Mouse (Mus musculus): ENCODE results near the gene Gcn1l1. TPM values are rescaled to one million over a fixed set of nuclear protein-coding genes. Genes with fewer than 3 reads are reported as not detected.

Gcn1l1 gene
- 24.8 and 28.2 TPM in 2 replicates for polyA plus RNA-seq (2015; fragmentation: Nextera tagmentation; extraction: Ambion mirVana)

DNA sequence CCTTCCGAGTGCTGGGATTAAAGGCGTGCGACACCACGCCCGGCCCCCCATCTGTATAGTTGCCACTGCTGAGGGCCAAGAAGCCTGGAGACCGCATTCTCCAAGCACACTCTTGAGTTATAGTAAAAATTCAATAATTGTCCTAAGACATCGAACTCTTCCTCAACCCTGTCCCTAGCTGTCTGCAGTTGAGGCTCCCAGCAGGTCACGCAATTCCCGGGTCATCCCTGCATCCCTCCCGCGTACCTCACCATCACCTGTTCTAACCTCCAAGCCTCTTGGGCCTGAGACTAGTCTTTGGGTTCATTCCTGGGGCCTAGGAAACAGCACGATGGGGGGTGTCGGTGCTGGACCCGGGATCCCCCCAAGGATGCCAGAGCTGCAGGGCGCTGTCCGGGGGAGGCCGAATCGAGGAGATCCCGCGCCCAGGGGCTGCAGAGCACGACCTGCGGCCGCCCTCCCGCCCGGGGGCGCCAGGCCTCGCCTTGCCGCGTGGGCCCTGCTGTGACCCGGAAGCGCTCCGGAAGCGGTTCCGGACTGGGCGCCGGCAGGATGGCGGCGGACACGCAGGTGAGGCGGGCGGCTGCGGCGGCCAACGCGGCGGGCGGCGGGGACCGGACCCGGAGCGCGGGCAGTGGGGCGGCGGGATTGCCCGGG lies at the start of gene Gcn1l1:
Gene Gcn1l1 (plus strand): TSS at position 518 of the 657 bp plus-strand sequence.

DNA sequence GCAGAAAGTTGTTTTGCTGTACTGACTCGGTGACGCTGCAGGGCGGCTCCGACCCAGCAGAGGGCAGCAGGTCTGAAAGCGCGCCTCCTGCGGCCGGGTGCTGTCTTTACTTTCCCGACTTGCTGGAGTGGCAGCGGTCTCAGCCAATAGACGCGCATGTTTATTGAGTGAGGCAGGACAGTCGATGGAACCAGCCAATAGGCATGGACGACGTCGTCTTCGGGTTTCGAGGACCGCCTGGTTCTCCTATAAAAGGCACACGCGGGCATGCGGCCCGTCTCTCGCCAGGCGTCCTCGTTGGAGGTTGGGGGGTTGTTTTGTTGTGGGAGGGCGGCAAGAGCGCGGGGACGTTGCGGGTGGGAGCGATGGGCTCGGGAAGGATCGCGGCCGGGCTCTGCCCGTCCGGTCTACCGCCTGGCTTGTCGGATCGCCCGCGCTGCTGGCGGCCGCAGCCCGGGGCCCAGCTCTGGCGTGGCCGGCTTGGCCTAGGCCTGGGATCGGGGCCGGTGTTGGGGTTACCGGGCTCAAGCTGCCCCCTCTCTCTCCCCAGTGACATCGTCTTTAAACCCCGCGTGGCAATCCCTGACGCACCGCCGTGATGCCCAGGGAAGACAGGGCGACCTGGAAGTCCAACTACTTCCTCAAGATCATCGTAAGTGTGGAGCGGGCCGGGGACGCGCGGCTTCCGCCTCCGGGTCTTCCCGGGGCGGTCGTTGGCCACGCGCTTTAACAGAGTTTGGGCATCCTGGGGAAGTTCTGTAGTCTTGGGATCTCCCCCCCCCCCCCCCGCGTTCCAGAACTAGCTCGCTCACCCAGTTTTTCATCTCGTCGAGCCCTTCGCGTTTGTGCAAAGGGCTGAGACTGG lies 5.6 kb upstream of the Gcn1l1 start, which contains the start of gene Rplp0:
Gene Rplp0 (plus strand): TSS at position 231 of the 865 bp plus-strand sequence.

DNA sequence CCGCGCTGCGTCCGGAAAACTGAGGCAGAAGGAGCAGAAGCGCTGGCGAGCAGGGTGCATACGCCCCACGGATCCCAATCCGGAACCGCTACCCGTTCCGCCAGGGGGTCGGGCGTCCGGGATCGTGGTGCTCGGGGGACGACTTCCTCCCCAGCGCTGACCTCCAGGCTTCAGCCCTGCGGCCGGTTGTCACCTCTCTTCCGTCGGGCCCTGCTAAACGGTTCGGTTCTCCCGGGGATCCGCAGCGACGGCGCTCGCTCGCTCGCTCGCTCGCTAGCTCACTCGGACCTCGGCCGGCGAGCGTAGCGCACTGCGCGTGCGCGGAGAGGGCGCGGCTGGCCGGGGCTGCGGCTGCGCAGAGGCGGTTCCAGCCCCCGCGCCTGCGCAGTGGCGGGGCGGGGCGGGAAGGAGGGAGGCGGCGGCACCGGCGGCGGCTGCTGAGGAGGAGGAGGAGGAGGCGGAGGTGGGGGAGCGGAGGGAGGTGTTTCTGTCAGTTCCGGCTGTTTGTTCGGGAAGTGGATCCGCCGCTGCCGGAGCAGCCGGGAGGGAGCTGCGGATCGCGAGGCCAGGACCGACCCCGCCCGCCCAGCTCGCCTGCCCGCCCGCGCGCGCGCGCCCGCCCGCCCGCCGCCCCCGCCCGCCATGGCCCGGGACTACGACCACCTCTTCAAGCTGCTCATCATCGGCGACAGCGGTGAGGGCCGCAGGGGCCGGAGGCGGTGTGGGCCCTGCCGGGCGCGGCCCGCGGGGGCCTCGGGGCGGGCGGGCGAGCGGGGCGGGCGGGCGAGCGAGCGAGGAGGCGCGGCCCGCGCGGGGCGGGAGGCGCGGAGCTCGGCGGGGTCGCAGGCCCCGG lies 66.7 kb downstream of the Gcn1l1 start, which contains the start of gene Rab35:
Gene Rab35 (plus strand): TSS at position 404 of the 853 bp plus-strand sequence.

Small RNA genes lying within 50 kb of the gene (microRNA-seq; reads per million reads assigned to microRNA genes)
- not detected for gene Mir7029
- not detected for gene Mir7030

Other genes with a start within 250 kb of the Gcn1l1 start
- gene Srsf9, start 238.1 kb upstream of the Gcn1l1 start, polyA plus RNA-seq (2015; fragmentation: Nextera tagmentation; extraction: Ambion mirVana) = 124 and 132 TPM in 2 replicates
- 29.0 and 32.5 TPM in 2 replicates for gene Gatc, start 224.1 kb upstream of the Gcn1l1 start, polyA plus RNA-seq (2015; fragmentation: Nextera tagmentation; extraction: Ambion mirVana)
- gene Triap1, start 224.0 kb upstream of the Gcn1l1 start, polyA plus RNA-seq (2015; fragmentation: Nextera tagmentation; extraction: Ambion mirVana) = 51.3 and 55.8 TPM in 2 replicates
- 1,815 and 1,833 TPM in 2 replicates for gene Cox6a1, start 216.3 kb upstream of the Gcn1l1 start, polyA plus RNA-seq (2015; fragmentation: Nextera tagmentation; extraction: Ambion mirVana)
- gene Msi1, start 135.7 kb upstream of the Gcn1l1 start, polyA plus RNA-seq (2015; fragmentation: Nextera tagmentation; extraction: Ambion mirVana) = 30.3 and 31.9 TPM in 2 replicates
- gene Pla2g1b, start 99.0 kb upstream of the Gcn1l1 start, polyA plus RNA-seq (2015; fragmentation: Nextera tagmentation; extraction: Ambion mirVana) = not detected in 2 replicates
- gene Sirt4, start 80.5 kb upstream of the Gcn1l1 start, polyA plus RNA-seq (2015; fragmentation: Nextera tagmentation; extraction: Ambion mirVana) = 18.8 and 18.9 TPM in 2 replicates
- gene Pxn, start 58.6 kb upstream of the Gcn1l1 start, polyA plus RNA-seq (2015; fragmentation: Nextera tagmentation; extraction: Ambion mirVana) = 14.9 and 16.4 TPM in 2 replicates
- 784 and 808 TPM in 2 replicates for gene Rplp0, start 5.8 kb upstream of the Gcn1l1 start, polyA plus RNA-seq (2015; fragmentation: Nextera tagmentation; extraction: Ambion mirVana)
- gene Rab35, start 66.7 kb downstream of the Gcn1l1 start, polyA plus RNA-seq (2015; fragmentation: Nextera tagmentation; extraction: Ambion mirVana) = 27.4 and 27.6 TPM in 2 replicates
- 39.7 and 47.6 TPM in 2 replicates for gene Bicdl1, start 166.4 kb downstream of the Gcn1l1 start, polyA plus RNA-seq (2015; fragmentation: Nextera tagmentation; extraction: Ambion mirVana)

Measured in neural tube, postnatal 0 days (tissue).